Mouse (Mus musculus) telencephalon, adult 2 months (tissue): Measurements from ENCODE around the gene Creb3l4.
A peak's percentile ranks its signal among the peaks of the same experiment; 100 is the strongest.

Experiments used
- DNase-seq: peaks from one replicate; pipeline ENCODE4 v3.0.0-alpha.2; 2011; ENCODE audit warnings: low read depth, low spot score

Creb3l4 gene

GRCm38 (mm10) chr3:90231507-90232333 lies 11.6 kb downstream of the Creb3l4 start, which contains the start of gene Jtb:
Jtb (plus strand) TSS chr3:90231597.
- peak; percentile 95 for DNase-seq

- no peak for DNase-seq
Measured at GRCm38 (mm10) chr3:90231075-90231474, 12.2 kb downstream of the Creb3l4 start.

GRCm38 (mm10) chr3:90224331-90224730 lies 19.0 kb downstream of the Creb3l4 start:
- DNase-seq, result no peak

GRCm38 (mm10) chr3:90222941-90223340 lies 20.4 kb downstream of the Creb3l4 start:
- DNase-seq, result no peak

- no peak for DNase-seq
Measured at GRCm38 (mm10) chr3:90222455-90222854, 20.9 kb downstream of the Creb3l4 start.

- no peak for DNase-seq
Measured at GRCm38 (mm10) chr3:90221123-90221522, 22.2 kb downstream of the Creb3l4 start.

GRCm38 (mm10) chr3:90220531-90220951 lies 22.8 kb downstream of the Creb3l4 start:
- DNase-seq, result no peak

- no peak for DNase-seq
Measured at GRCm38 (mm10) chr3:90220088-90220487, 23.2 kb downstream of the Creb3l4 start.

- DNase-seq, result no peak
Measured at GRCm38 (mm10) chr3:90215825-90216380, 27.4 kb downstream of the Creb3l4 start.

- DNase-seq, result no peak
Measured at GRCm38 (mm10) chr3:90213956-90214684, 29.2 kb downstream of the Creb3l4 start.

GRCm38 (mm10) chr3:90213377-90213866 lies 29.9 kb downstream of the Creb3l4 start, which contains the start of the genes Rps27 and Rab13:
Rps27 (minus strand) TSS chr3:90213651.
Rab13 (plus strand) TSS chr3:90213695.
- DNase-seq, result peak; percentile 97

GRCm38 (mm10) chr3:90212723-90213122 lies 30.6 kb downstream of the Creb3l4 start:
- DNase-seq, result no peak

- no peak for DNase-seq
Measured at GRCm38 (mm10) chr3:90211475-90212398, 31.6 kb downstream of the Creb3l4 start.

- no peak for DNase-seq
Measured at GRCm38 (mm10) chr3:90209908-90210566, 33.3 kb downstream of the Creb3l4 start.

- DNase-seq, result no peak
Measured at GRCm38 (mm10) chr3:90208662-90209061, 34.6 kb downstream of the Creb3l4 start.

- DNase-seq, result no peak
Measured at GRCm38 (mm10) chr3:90204582-90204981, 38.7 kb downstream of the Creb3l4 start.

GRCm38 (mm10) chr3:90203619-90204018 lies 39.7 kb downstream of the Creb3l4 start:
- DNase-seq, result no peak

GRCm38 (mm10) chr3:90202884-90203283 lies 40.4 kb downstream of the Creb3l4 start:
- no peak for DNase-seq

GRCm38 (mm10) chr3:90197548-90197947 lies 45.8 kb downstream of the Creb3l4 start:
- DNase-seq, result no peak

GRCm38 (mm10) chr3:90195644-90196043 lies 47.7 kb downstream of the Creb3l4 start:
- no peak for DNase-seq
